Mouse (Mus musculus): Measurements from ENCODE around the gene Sft2d1. TPM values are rescaled to one million over a fixed set of nuclear protein-coding genes. Genes with fewer than 3 reads are reported as not detected.

Sft2d1 gene
- polyA plus RNA-seq, 1 experiment from 2014 or later = 58.6 TPM

DNA sequence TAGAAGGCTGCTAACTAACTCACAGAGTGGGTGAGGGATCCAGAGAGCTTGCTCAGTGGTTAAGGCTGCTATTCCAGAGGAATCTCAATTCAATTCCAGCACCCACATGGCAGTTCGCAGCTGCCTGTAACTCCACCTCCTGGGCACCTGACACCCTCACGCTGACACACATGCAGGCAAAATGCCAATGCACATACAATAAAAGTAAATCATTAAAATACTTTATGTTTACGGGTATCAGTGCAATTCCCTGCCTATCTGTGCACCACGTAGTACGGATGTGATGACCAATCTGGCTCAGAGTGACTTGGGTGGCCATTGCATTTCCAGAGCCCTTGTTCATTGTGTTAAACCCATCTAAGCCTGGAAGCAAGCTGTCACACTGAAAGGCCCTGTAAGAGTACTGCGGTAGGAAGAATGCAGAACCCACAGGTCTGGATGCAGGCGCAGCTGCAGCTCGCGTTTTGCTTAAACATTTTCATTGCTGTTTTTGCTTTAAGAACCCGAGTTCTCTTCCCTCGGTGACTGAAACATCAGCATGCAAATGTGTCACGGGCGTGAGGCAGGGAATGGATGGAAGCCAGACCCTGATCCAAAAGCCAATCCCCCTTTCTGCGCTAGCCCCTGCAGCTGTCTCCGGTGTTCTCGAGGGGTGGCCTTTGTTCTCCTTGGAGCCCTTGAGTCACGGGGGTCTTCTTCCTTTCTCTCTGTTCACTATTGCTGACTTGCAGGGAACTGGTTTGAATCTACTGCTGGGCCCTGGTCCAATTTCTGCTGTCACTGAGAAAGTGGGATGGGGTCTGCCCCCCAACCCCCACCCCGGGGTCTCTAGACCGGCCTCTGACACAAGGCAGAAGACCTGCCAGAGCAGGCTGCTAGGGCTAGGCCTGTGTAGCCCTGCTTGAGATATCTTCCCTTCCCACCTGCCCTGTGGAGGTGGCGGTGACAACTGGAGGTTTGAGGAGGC lies 56.9 kb downstream of the Sft2d1 start:
- Histone ChIP-seq H3K9ac (no peak overlapping the region), H3K36me3 (no peaks in the 10 kb centered on the region), H3K27ac (no peak overlapping the region), H3K27me3 (peaks cover 27% of the 10 kb centered on the region), H3K9me3 (replicated peaks) (no peaks in the 10 kb centered on the region), H3K4me3 (no peak overlapping the region), H3K4me1 (replicated peaks) (peaks cover 18% of the 10 kb centered on the region), H3K4me2 (peak overlapping the region; percentile 27; the same call in 1 of the 2 replicates)
- WGBS = 23% methylated on average over 20 of the region's 20 CpGs
- ATAC-seq (replicated peaks; ENCODE audit: insufficient number of reproducible peaks, insufficient read depth, low FRiP score, low read depth) = 0 out of 2 replicates have a peak, but pooled peaks have one; percentile 20

DNA sequence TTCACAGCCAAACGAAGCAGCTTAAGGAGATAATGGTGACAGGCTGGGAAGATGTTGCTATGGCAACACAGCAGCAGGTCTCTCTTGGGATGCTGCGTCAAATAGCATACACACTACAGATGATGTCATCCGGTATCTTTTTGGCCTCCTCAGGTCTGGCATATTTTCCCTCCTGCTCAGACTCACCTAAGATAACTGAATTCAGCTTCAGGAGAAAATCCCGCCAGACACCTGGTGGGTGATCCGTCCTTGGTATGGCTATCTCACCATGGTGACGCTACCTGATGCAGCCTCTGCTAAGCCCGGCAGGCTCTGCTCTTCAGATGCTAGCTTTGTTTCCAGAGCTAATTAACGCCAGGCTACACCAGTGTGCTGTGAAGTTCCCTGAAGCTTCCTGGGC lies 57.7 kb downstream of the Sft2d1 start:
- ATAC-seq (replicated peaks; ENCODE audit: insufficient number of reproducible peaks, insufficient read depth, low FRiP score, low read depth) = 0 out of 2 replicates have a peak, but pooled peaks have one; percentile 5
- H3K27me3 ChIP-seq = peaks cover 20% of the 10 kb centered on the region
- no peak overlapping the region for H3K4me3 ChIP-seq
- no peaks in the 10 kb centered on the region for H3K9me3 ChIP-seq (replicated peaks)
- peaks cover 18% of the 10 kb centered on the region for H3K4me1 ChIP-seq (replicated peaks)
- no peaks in the 10 kb centered on the region for H3K36me3 ChIP-seq
- H3K4me2 ChIP-seq = no peak overlapping the region
- 16% methylated on average over 8 of the region's 8 CpGs for WGBS
- no peak overlapping the region for H3K27ac ChIP-seq
- no peak overlapping the region for H3K9ac ChIP-seq

DNA sequence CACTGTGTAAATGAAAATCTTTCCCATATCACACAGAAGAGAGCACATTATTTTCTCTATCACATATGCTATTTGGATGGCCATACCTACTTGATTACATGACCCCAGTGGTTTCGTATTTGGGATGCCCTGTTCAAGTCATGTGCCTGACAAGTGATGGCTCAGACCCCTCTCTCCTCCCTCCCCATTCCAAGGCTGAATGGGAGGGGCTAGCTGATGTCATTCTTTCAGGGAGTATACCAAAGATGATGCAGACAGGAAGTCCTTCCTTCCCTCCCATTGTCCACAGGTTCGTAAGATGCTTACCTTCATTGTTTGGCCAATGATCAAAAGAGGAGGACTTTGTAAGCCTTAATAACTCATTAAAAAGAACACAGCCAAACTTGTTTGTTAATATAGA lies 58.3 kb downstream of the Sft2d1 start:
- WGBS = 57% methylated on average over 2 of the region's 2 CpGs
- no peak for ATAC-seq (replicated peaks; ENCODE audit: insufficient number of reproducible peaks, insufficient read depth, low FRiP score, low read depth)
- peaks cover 17% of the 10 kb centered on the region for H3K27me3 ChIP-seq
- no peak overlapping the region for H3K4me3 ChIP-seq
- H3K4me2 ChIP-seq = no peak overlapping the region
- H3K4me1 ChIP-seq (replicated peaks) = peaks cover 18% of the 10 kb centered on the region
- H3K9me3 ChIP-seq (replicated peaks) = no peaks in the 10 kb centered on the region
- no peak overlapping the region for H3K27ac ChIP-seq
- no peak overlapping the region for H3K9ac ChIP-seq
- no peaks in the 10 kb centered on the region for H3K36me3 ChIP-seq

DNA sequence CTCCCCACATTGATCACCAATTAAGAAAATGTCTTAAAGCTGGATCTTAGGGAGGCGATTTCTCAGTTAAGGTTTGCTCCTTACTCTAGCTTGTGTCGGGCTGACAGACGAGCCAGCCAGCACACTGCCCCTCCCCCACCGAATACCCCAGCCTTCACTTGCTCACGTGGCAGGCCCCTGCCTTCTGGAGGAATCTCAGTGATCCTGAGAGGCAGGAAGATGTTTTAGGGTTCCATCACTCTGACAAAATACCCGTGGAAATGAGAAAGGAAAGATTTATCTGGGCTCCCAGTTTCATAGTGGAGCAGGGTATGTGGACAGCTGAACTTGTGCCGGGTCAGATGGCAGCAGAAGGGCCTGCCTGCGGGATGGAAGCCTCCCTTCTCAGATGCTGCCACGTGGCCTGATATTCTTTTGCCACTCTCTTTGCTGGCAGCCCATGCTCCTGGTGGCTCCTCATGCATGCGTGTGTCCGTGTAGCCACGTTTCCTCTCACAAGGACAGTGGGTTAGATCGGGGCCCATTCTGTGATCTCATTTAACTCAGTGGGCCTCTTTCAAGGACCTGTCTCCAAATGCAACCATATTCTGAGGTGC lies 59.8 kb downstream of the Sft2d1 start:
- 35% methylated on average over 13 of the region's 13 CpGs for WGBS
- no peak overlapping the region for H3K9ac ChIP-seq

DNA sequence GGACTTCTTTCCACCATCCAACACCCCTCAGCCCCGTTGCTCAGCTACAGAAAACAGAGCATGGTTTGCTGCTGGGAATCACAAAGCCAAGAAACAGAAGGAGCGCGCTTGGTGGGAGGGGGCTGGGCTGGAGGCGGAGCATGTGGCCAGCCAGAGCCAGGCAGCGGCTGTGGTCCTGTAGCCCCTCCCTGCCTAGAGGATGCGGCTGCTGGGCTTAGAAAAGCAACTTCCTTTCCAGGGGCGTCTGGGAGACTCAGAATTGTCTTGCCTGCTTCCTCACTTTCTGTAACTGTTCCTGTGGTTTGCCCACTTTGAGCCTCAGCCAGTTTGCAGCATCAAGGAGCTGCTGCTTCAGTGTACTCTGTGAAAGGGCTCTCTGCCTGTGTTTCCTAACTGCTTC lies 60.9 kb downstream of the Sft2d1 start:
- Histone ChIP-seq H3K4me3 (peak overlapping the region; percentile 34), H3K36me3 (no peaks in the 10 kb centered on the region), H3K4me2 (peak overlapping the region; percentile 74), H3K9me3 (replicated peaks) (no peaks in the 10 kb centered on the region), H3K27ac (peak overlapping the region; percentile 75), H3K27me3 (peaks cover 7% of the 10 kb centered on the region), H3K9ac (peak overlapping the region; percentile 30), H3K4me1 (replicated peaks) (peaks cover 18% of the 10 kb centered on the region)
- peak; percentile 73 for ATAC-seq (replicated peaks; ENCODE audit: insufficient number of reproducible peaks, insufficient read depth, low FRiP score, low read depth)
- under 1% methylated on average over 7 of the region's 7 CpGs for WGBS

More for the DNA sequence above, 59.8 kb downstream of the Sft2d1 start:
- Histone ChIP-seq H3K4me2 (no peak overlapping the region), H3K36me3 (no peaks in the 10 kb centered on the region), H3K4me1 (replicated peaks) (peaks cover 18% of the 10 kb centered on the region), H3K27me3 (peaks cover 7% of the 10 kb centered on the region), H3K4me3 (no peak overlapping the region), H3K27ac (no peak overlapping the region), H3K9me3 (replicated peaks) (no peaks in the 10 kb centered on the region)
- no peak for ATAC-seq (replicated peaks; ENCODE audit: insufficient number of reproducible peaks, insufficient read depth, low FRiP score, low read depth)

DNA sequence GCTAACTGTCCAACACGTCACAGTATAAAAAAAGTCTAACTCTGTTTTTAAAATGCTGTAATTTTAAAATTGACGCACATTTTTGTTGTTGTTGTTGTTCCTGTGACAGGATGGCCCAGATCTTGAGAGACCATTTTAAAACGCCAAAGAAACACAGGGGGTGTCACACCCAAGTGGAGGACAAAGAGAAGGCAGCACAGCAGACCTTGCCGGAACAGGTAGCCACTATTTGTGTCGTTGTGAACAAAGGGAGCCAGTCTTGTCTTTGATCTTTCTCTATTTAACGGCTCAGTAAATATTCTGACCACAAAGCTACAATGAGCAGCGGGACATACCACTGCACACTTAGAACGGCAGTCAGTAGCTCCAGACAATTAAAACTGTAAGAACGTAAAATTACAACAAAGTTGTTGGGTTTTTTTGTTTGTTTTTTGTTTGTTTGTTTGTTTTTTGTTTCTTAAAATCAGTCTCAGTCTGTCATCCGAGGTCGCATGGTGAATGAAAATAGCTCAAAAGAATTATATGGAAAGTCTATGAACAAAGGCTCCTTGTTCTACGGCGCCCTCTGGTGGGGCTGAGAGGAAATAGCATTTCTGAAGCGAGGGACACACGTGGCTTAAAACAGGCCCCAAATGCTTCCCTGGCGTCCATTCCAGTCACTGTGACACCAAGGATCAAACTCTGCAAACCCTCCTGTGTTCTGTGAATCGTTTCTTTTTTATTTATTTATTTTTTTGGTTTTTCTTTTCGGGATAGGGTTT lies 61.6 kb downstream of the Sft2d1 start:
- Histone ChIP-seq H3K36me3 (no peaks in the 10 kb centered on the region), H3K9me3 (replicated peaks) (no peaks in the 10 kb centered on the region), H3K27ac (peak overlapping the region; percentile 75), H3K9ac (peak overlapping the region; percentile 30), H3K4me1 (replicated peaks) (peaks cover 18% of the 10 kb centered on the region), H3K4me3 (peak overlapping the region; percentile 34), H3K4me2 (peak overlapping the region; percentile 74), H3K27me3 (peaks cover 7% of the 10 kb centered on the region)
- ATAC-seq (replicated peaks; ENCODE audit: insufficient number of reproducible peaks, insufficient read depth, low FRiP score, low read depth) = no peak
- 4% methylated on average over 18 of the region's 18 CpGs for WGBS

Other genes starting within 250 kb of the Sft2d1 start
- 0.15 TPM in 1 of 2 replicates, not detected in the other for gene Gm49673, start 163.3 kb upstream of the Sft2d1 start, polyA plus RNA-seq (2015; fragmentation: Nextera tagmentation; extraction: Ambion mirVana)
- gene Rnaset2a, start 163.0 kb upstream of the Sft2d1 start, polyA plus RNA-seq (2015; fragmentation: Nextera tagmentation; extraction: Ambion mirVana) = 33.0 and 34.1 TPM in 2 replicates
- 20.1 and 23.9 TPM in 2 replicates for gene Fgfr1op, start 145.6 kb upstream of the Sft2d1 start, polyA plus RNA-seq (2015; fragmentation: Nextera tagmentation; extraction: Ambion mirVana)
- 0.21 and 0.41 TPM in 2 replicates for gene Ccr6, start 75.1 kb upstream of the Sft2d1 start, polyA plus RNA-seq (2015; fragmentation: Nextera tagmentation; extraction: Ambion mirVana)
- gene Mpc1, start 28.2 kb upstream of the Sft2d1 start, polyA plus RNA-seq (2015; fragmentation: Nextera tagmentation; extraction: Ambion mirVana) = 244 and 297 TPM in 2 replicates
- gene Prr18, start 26.4 kb downstream of the Sft2d1 start, polyA plus RNA-seq (2015; fragmentation: Nextera tagmentation; extraction: Ambion mirVana) = 0.13 and 0.47 TPM in 2 replicates
- 1.2 and 1.9 TPM in 2 replicates for gene T2, start 44.9 kb downstream of the Sft2d1 start, polyA plus RNA-seq (2015; fragmentation: Nextera tagmentation; extraction: Ambion mirVana)
- 0.40 and 0.55 TPM in 2 replicates for gene T, start 123.3 kb downstream of the Sft2d1 start, polyA plus RNA-seq (2015; fragmentation: Nextera tagmentation; extraction: Ambion mirVana)
- gene Pde10a, start 214.3 kb downstream of the Sft2d1 start, polyA plus RNA-seq (2015; fragmentation: Nextera tagmentation; extraction: Ambion mirVana) = 1.4 and 2.1 TPM in 2 replicates

Data from heart, embryonic 15.5 days (tissue).